Mouse (Mus musculus) mesoderm, embryonic 11.5 days (tissue): Measurements from ENCODE around the gene Erbb3.
"Not testable (repeated sequence)": the region's sequence is repeated elsewhere in the genome, so short reads cannot be mapped to it uniquely, and the experiment has no call there.

Source experiments
- DNase-seq: peaks from one replicate; pipeline ENCODE4 v3.0.0-alpha.2; 2012; ENCODE audit warnings: low read depth, low spot score

Gene Erbb3

GRCm38 (mm10) chr10:128556963-128557362 is 32.5 kb downstream of the Erbb3 start:
- DNase-seq: no peak

DNA sequence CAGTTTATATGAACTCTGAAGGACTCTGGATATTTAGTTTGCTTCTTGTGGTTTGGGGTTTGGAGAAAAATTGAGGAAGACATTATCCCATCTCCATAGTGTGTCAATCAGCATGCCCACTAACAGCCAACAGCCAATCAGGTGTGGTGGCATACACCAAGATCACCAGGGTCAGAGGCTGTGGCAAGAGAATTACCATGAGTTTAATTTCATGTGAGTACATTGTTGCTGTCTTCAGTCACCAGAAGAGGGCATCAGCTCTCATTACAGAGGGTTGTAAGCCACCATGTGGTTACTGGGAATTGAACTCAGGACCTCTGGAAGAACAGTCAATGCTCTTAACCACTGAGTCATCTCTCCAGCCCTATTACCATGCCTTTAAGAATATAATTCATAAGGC is 33.2 kb downstream of the Erbb3 start:
- no peak for DNase-seq

DNA sequence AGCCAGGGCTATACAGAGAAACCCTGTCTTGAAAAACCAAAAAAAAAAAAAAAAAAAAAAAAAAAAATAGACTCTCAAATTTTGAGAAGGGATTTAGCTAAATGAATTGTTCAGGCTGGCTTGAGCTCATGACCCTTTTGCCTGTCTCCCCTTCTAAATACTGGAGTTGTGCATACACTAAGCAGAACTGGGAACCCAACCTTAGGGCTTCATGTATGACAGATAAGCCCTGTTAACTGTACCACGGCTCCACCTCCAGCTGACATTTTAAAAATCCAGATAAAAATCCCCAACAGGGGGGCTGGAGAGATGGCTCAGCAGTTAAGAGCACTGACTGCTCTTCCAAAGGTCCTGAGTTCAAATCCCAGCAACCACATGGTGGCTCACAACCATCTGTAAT is 33.9 kb downstream of the Erbb3 start:
- DNase-seq: not testable (repeated sequence)

DNA sequence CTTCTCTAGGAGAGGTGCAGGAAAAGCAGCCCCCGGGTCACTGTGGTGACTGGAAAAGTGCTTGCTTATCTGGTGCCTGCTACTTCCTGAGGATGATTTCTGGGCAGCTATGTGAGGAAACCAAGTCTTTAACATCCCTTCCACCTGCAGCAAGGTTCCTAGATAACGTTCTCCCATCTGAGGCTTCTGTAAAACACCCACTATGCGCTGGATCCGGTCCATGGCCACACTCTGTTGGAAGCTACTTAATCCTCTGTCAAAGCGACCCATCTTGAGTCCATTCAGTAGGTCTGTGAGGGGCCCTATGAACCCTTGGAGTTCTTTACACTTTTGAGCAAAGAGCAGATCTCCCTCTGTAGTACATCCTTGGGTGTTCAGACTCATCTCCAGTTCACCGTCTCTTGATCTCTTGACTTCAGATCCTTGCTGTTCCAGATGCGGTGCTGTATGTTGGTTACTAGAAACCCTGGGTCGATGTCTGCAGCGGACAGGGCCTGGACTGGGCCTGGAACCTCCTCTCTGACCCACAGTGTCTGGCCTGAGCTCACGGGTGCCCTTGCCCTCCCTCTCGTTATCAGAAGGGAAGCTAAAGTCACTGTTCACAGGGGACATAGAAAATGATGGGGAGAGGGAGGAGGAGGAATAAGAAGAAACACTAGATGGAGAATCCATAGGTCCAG is 39.2 kb downstream of the Erbb3 start:
- not testable (repeated sequence) for DNase-seq

GRCm38 (mm10) chr10:128549682-128550057 is 39.8 kb downstream of the Erbb3 start:
- DNase-seq: not testable (repeated sequence)

GRCm38 (mm10) chr10:128548947-128549681 is 40.3 kb downstream of the Erbb3 start, which contains the start of gene Rpl41:
Gene Rpl41, minus strand, starts transcription at chr10:128549305.
- peak; percentile 95 for DNase-seq

DNA sequence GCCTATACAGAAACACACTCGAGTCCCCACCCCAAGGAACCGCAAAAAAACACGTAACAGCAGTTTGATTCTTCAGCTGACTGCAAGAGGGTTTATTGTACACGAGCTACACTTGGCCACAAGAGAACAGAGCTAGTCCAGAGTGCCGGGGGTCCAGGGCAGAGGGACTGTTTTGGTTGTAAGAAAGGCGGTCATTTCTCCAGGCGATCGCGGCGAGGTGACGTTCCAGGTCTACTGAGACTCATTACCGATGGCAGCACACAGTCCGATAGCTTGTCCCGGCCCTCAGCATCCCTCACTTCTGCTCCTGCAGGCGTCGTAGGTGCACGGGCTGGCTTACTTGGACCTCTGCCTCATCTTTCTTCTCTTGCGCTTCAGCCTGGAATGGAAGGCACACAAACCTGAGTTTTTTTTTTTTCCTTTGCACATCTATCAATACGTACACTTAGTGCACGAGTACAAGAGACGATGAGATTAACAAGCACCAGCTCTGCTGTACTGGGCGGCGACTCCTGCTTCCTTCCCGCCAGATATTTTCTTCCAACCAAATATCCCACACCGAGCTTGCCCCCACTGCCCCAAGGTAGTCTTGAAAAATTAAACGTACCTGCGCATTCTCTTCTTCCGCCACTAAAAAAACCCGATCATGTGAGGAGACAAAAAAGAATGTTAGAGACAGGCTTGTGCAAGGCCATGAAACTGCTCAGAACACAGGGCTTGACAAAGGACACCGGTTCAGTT is 41.2 kb downstream of the Erbb3 start:
- not testable (repeated sequence) for DNase-seq

- peak; percentile 97 for DNase-seq
These were observed 42.0 kb downstream of the Erbb3 start, which contains the start of gene Zc3h10 for GRCm38 (mm10) chr10:128547361-128548032. Gene Zc3h10, minus strand, starts transcription at chr10:128547774.

DNA sequence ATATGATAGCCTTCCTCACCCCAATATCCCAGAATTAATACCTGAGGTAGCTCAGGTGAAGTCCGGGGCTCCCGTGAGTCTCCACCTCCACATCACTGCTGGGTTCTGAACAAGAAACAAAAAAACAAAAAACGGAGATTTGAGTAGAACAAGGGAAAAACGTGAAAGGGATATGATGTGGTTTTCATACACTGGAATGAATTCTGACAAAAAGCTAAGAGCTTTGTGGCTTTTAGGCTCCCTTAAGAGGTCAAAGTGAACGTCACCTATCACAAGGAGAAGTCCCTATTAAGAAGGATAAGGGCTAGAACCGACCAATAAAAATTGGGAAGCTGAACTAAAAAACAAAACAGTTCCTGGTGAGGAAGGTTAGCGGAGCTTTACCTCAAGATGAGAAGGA is 42.7 kb downstream of the Erbb3 start:
- no peak for DNase-seq

- DNase-seq: peak; percentile 79
These were observed 43.1 kb downstream of the Erbb3 start for GRCm38 (mm10) chr10:128546361-128546760.

DNA sequence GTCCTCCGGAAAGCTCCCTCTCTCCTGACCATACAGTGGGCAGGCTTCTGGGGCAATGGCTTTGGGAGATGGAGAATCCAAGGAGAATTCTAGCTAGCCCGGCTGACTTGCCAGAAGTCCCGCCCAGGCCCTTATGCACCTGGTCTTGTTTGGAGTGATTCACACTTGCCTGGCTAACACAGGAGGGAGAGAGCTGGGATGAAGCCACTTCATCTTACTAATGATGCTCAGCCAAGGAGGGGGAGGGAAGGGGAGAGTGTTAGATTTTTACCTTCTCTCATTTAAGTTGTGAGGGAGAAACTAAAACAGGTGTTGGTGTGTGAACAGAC is 43.9 kb downstream of the Erbb3 start:
- DNase-seq: no peak

DNA sequence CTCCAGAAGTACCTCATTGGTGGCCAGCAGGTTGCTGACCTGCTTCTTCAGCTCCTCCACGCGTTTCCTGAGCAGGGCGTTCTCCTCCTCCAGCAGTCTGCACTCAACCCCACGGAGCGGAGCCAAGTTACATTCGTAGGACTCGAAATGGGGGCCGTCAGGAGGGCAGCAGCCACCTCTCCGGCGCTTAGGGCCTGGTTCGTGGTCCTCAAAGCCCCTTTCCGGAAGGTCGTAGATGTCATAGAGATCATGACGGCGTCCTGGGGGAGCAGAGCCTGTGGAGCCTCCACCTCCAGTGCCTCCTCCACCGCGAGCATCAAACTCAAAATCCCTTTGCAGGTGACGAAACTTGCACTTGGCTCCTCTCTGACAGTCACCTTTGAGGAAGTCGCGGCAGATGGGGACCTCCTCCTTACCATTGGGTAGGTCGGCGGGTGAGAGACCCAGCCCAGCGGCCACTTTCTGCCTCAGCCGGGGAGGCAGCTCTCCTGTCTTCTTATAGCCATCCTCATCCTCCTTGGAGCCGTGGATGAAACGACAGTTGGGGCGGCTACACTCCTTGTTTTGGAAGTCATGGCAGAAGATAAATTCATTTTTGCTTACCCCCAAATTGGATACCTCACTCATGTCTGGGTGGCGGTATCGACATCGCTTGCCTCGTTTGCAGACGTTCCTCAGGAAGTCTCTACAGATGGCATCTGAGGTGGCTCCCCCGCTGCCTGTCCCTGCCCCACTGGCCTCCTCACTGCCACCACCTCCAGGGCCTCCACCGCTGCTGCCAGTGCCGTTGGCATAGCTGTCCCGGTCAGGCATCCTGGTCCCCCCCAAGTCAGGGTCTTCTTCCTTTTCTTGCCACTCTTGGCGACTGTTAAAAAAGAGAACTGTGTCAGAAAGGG is 44.5 kb downstream of the Erbb3 start:
- no peak for DNase-seq

GRCm38 (mm10) chr10:128544151-128544657 is 45.2 kb downstream of the Erbb3 start:
- no peak for DNase-seq

DNA sequence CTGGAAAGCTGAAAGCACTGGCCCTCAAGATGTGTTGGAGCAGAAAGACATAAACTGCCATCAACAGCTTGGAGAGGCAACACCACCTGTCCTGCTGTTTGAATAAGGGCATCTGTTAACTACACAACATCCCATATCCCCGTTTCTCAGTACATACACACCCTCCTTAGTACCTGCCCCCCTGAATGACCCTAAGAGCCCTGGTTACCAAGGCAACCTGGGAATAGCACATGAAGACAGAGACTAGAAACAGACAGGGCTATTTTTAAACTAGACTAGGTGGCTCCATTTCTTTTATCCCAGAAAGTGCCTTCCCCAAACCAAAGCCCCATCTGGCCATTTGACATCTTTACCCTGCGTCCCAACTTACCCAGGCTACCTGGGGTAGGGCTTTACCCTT is 46.4 kb downstream of the Erbb3 start:
- DNase-seq: no peak

DNA sequence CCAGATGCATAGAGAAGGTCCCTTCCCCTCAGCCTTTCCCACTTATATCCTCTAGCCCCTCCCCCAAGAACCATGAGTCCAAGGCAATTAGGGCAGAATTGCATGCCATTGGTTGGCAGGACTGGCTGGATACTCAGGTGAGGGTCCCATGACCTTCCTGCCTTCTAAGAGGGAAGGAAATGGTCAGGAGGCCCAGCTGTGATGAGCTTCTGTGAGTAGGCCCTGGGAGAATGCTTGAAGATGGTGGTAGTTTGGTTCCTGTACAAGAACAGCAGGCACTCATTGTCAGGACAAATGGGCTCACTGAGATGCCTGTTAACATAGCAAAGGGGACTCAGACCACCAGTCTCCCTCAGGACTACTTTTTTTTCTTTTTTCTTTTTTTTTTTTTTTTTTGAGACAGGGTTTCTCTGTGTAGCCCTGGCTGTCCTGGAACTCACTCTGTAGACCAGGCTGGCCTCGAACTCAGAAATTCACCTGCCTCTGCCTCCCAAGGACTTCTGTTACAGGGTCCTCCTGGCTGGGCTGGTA is 51.0 kb downstream of the Erbb3 start:
- no peak for DNase-seq

- DNase-seq: peak; percentile 91
These were observed 53.0 kb downstream of the Erbb3 start for GRCm38 (mm10) chr10:128536266-128536940.

DNA sequence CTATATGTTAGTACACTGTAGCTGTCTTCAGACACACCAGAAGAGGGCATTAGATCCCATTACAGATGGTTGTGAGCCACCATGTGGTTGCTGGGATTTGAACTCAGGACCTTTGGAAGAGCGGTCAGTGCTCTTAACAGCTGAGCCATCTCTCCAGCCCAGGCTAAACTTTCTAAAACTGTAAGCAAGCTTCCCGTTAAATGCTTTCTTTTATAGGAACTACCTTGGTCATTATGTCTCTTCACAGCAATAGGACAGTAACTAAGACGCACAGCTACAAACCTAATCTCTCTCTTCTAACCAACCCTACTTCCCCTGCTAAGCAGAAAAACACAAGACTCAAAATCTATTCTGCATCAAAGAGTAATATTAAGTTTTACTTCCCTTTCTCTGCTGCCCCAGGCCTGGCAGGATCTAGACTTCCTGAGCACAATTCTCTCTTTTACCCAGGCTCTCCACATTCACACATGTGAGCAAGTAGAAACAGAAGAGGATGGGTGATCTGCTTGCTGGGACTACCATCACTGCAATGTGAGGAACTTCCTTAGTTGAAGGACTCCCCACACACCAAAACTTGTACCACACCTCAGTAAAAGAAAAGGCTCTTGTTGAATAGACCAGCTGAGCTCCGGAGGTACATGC is 53.7 kb downstream of the Erbb3 start:
- no peak for DNase-seq

DNA sequence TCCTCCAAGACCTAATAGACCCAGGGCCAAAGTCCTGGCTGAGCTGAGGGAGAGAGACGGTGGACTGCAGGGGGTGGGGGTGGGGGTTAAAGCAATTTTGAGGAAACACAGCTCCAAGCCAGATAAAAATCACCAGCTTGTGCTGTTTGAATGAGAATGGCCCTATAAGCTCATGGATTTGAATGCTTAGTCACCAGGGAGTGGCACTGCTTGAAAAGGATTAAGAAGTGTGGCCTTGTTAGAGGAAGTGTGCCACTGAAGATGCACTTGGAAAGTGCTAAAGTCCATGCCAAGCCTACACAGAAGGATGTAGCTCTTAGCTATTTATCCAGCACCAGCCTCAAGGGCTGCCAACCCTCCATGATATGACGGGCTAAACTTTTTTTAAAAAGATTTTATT is 54.2 kb downstream of the Erbb3 start:
- DNase-seq: no peak
